Mouse (Mus musculus) CH12.LX (cell line): Measurements from ENCODE around the gene Immt. TPM values are rescaled to one million over a fixed set of nuclear protein-coding genes. Genes with fewer than 3 reads are reported as not detected.
"Not testable (repeated sequence)": the region's sequence is repeated elsewhere in the genome, so short reads cannot be mapped to it uniquely, and the experiment has no call there.

Source experiments
- DNase-seq: peaks from one replicate; pipeline ENCODE4 v3.0.0-alpha.2; 2013; ENCODE audit errors: extremely low read depth
- H3K27ac ChIP-seq: 2 replicates; pipeline ENCODE4 v1.5.1; 2012; ENCODE audit warnings: low read depth, mild to moderate bottlenecking, control low read depth, moderate library complexity; ENCODE audit not compliant: insufficient read depth
- H3K27me3 ChIP-seq: replicated peaks from 2 replicates; pipeline ENCODE3; 2012; ENCODE audit warnings: inconsistent platforms
- H3K36me3 ChIP-seq, 2 experiments: replicated peaks in 1 of 2; 2 replicates each; pipeline versions ENCODE3 to v1.6.1; 2012; ENCODE audit warnings: inconsistent platforms in 1 of 2, low read length in 1 of 2, mild to moderate bottlenecking in 1 of 2, mixed read lengths in 1 of 2, moderate library complexity in 1 of 2; ENCODE audit not compliant: control insufficient read depth in 1 of 2, insufficient read depth in 1 of 2
- H3K4me1 ChIP-seq, 2 experiments: 2 replicates each; pipeline ENCODE4 v1.6.1; 2012; ENCODE audit warnings: inconsistent platforms in 1 of 2, moderate library complexity in 1 of 2; ENCODE audit not compliant: insufficient read depth in 2 of 2, control insufficient read depth in 1 of 2
- H3K4me2 ChIP-seq: 2 replicates; pipeline ENCODE4 v1.6.1; 2012; ENCODE audit warnings: low read depth, mild to moderate bottlenecking, control low read depth; ENCODE audit not compliant: poor library complexity, insufficient read depth, severe bottlenecking
- H3K4me3 ChIP-seq, 3 experiments: fragments of 150-350 bp in 1 of 3; sonication (generic) in 1 of 3; replicated peaks in 1 of 3; 2 replicates each; pipeline versions ENCODE3 to v1.5.1; 2011 to 2012; ENCODE audit warnings: low read depth in 2 of 3, low read length in 2 of 3, mild to moderate bottlenecking in 2 of 3, moderate library complexity in 2 of 3, control low read depth in 1 of 3, improper control_type of control experiment in 1 of 3, inconsistent platforms in 1 of 3, mixed read lengths in 1 of 3; ENCODE audit not compliant: poor library complexity in 1 of 3
- H3K79me2 ChIP-seq: replicated peaks from 2 replicates; pipeline ENCODE4 v1.6.1; 2012; ENCODE audit warnings: mild to moderate bottlenecking, moderate library complexity; ENCODE audit not compliant: control insufficient read depth, poor library complexity, insufficient read depth, severe bottlenecking; ENCODE audit errors: extremely low read depth
- H3K9ac ChIP-seq: 2 replicates; pipeline ENCODE4 v1.6.1; 2012; ENCODE audit warnings: low read depth, mild to moderate bottlenecking, control low read depth, moderate library complexity; ENCODE audit not compliant: insufficient read depth
- H3K9me3 ChIP-seq: replicated peaks from 2 replicates; pipeline ENCODE3; 2012; ENCODE audit warnings: low read length, inconsistent platforms, mixed read lengths
- CHD1 ChIP-seq: IDR thresholded peaks from 2 replicates; pipeline ENCODE4 v1.6.1; 2012; ENCODE audit warnings: low read depth, low read length, improper control_type of control experiment, inconsistent platforms
- CTCF ChIP-seq, 2 experiments: IDR thresholded peaks in 1 of 2; conservative IDR thresholded peaks in 1 of 2; 2 replicates each; pipeline ENCODE4 v1.5.1; 2011 to 2012; ENCODE audit warnings: low read depth in 2 of 2, low read length in 2 of 2, improper control_type of control experiment in 1 of 2, inconsistent platforms in 1 of 2, mild to moderate bottlenecking in 1 of 2, moderate library complexity in 1 of 2
- ETS1 ChIP-seq: conservative IDR thresholded peaks from 2 replicates; pipeline ENCODE4 v1.6.1; 2012; ENCODE audit warnings: low read depth, mild to moderate bottlenecking, inconsistent platforms, low read length, improper control_type of control experiment, moderate library complexity
- GABPA ChIP-seq: IDR thresholded peaks from 2 replicates; pipeline ENCODE4 v1.6.1; 2012; ENCODE audit warnings: low read depth, low read length, improper control_type of control experiment, inconsistent platforms; ENCODE audit not compliant: insufficient replicate concordance
- HCFC1 ChIP-seq: IDR thresholded peaks from 2 replicates; pipeline ENCODE4 v1.6.1; 2012; ENCODE audit warnings: low read depth, mild to moderate bottlenecking, inconsistent platforms, low read length, improper control_type of control experiment
- MAZ ChIP-seq: IDR thresholded peaks from 2 replicates; pipeline ENCODE4 v1.6.1; 2012; ENCODE audit warnings: low read depth, mild to moderate bottlenecking, inconsistent platforms, low read length, improper control_type of control experiment, moderate library complexity
- MXI1 ChIP-seq: IDR thresholded peaks from 2 replicates; pipeline ENCODE4 v1.6.1; 2011; ENCODE audit warnings: mild to moderate bottlenecking, low read depth, low read length, improper control_type of control experiment
- MYC ChIP-seq: IDR thresholded peaks from 2 replicates; pipeline ENCODE4 v1.6.1; 2011; ENCODE audit warnings: low read depth, mild to moderate bottlenecking, improper control_type of control experiment, low read length
- RAD21 ChIP-seq: IDR thresholded peaks from 2 replicates; pipeline ENCODE4 v1.6.1; 2011; ENCODE audit warnings: low read depth, mild to moderate bottlenecking, low read length, improper control_type of control experiment, moderate library complexity
- TCF12 ChIP-seq: IDR thresholded peaks from 2 replicates; pipeline ENCODE4 v1.6.1; 2014; ENCODE audit warnings: low read depth, mild to moderate bottlenecking, inconsistent platforms, low read length, improper control_type of control experiment
- UBTF ChIP-seq: IDR thresholded peaks from 2 replicates; pipeline ENCODE4 v1.6.1; 2012; ENCODE audit warnings: low read depth, mild to moderate bottlenecking, inconsistent platforms, low read length, improper control_type of control experiment, moderate library complexity
- USF2 ChIP-seq: conservative IDR thresholded peaks from 2 replicates; pipeline ENCODE4 v1.6.1; 2011; ENCODE audit warnings: low read depth, low read length, improper control_type of control experiment
- dilution Hi-C: fragments of 300-500 bp; cut with MboI; formaldehyde crosslinking; loops from 2 replicates; pipeline ENCODE4 v1.14.3; 2020; ENCODE audit warnings: low sequenced_read_pairs; ENCODE audit not compliant: extremely low pct_unique_long_range_greater_than_20kb, extremely low pct_ligation_motif_present
- in situ Hi-C: fragments of 300-500 bp; cut with MboI; formaldehyde crosslinking; loops from 3 replicates; pipeline ENCODE4 v1.14.3; 2019; ENCODE audit warnings: low sequenced_read_pairs, low pct_ligation_motif_present, low pct_unique_long_range_greater_than_20kb, mixed read lengths
- polyA plus RNA-seq: library from polyadenylated mRNA; unstranded; fragments of >175 nt; gene quantifications from 2 replicates; pipeline ENCODE4 v1.2.1, GENCODE M21; 2012; ENCODE audit warnings: low read depth; ENCODE audit not compliant: insufficient read length
- total RNA-seq, 2 experiments: library from RNA; depleted of rRNA; stranded (reverse); fragments of 300-350 nt in 1 of 2; fragments of >200 nt in 1 of 2; gene quantifications; 2 replicates each; pipeline ENCODE4 v1.2.3; 2012 to 2014

Immt gene
- total and polyA plus RNA-seq, 3 experiments: 97.5 to 161 (median 156) TPM

DNA sequence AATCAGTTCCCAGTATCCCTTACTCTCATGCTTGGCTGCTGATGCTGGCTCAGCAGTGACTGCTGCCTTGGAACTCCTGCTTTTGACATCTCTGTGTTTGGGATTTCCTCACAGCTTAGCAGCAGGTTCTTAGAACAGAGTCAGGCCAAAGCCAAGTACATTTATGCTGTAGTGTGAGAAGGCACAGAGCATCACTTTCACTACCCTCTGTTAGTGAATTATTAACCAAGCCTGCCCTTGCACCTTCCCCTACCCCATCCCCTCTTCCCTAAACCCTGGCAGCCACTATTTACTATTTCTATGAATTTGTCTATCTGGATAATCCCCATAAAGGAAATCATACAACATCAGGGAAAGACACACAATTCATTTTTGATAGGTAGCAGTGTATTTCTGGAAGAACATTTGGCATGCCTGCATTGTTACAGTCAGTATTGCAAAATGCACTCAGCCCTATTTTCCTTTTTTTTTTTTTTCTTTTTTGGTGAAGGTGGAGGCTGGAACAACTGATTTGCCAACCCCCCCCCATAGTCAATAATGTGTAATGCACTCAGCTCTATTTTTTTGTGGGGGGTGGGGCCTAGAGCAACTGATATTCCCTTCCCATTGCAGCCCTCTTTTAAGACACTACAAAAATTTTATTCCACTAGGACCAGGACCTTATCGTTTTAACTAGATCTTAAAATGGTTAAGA lies 9.6 kb downstream of the Immt start:
- Histone ChIP-seq H3K4me1 (no peaks in the 10 kb centered on the region; a peak in 1 of 4 replicates), H3K27ac (no peak overlapping the region), H3K9ac (no peak overlapping the region), H3K9me3 (no peaks in the 10 kb centered on the region), H3K4me2 (no peak overlapping the region), H3K36me3 (peaks cover 0 to 51% of the 10 kb centered on the region in 2 experiments), H3K27me3 (no peaks in the 10 kb centered on the region), H3K79me2 (peaks cover 40% of the 10 kb centered on the region), H3K4me3 (no peak overlapping the region)
- no peak for TF ChIP-seq GABPA
- DNase-seq: no peak
- in situ Hi-C loops: no loop called here
- dilution Hi-C loops: no loop called here

DNA sequence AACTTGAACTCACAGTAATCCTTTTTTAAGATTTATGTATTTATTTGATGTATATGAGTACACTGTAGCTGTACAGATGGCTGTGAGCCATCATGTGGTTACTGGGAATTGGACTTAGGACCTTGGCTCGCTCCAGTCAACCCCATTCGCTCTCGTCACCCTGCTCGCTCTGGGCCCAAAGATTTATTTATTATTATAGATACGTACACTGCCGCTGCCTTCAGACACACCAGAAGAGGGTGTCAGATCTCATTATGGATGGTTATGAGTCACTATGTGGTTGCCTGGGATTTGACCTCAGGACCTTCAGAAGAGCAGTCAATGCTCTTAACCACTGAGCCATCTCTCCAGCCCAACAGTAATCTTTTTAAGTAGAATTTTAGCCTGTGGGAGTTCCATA lies 15.8 kb downstream of the Immt start:
- H3K9ac ChIP-seq, dilution Hi-C loops, H3K4me1 ChIP-seq, in situ Hi-C loops, H3K27me3 ChIP-seq, H3K9me3 ChIP-seq, H3K4me3 ChIP-seq, H3K27ac ChIP-seq, DNase-seq, H3K4me2 ChIP-seq: not testable (repeated sequence)
- peaks cover 14 to 61% of the 10 kb centered on the region in 2 experiments for H3K36me3 ChIP-seq
- peaks cover 15% of the 10 kb centered on the region; the same call in 1 of the 2 replicates for H3K79me2 ChIP-seq

DNA sequence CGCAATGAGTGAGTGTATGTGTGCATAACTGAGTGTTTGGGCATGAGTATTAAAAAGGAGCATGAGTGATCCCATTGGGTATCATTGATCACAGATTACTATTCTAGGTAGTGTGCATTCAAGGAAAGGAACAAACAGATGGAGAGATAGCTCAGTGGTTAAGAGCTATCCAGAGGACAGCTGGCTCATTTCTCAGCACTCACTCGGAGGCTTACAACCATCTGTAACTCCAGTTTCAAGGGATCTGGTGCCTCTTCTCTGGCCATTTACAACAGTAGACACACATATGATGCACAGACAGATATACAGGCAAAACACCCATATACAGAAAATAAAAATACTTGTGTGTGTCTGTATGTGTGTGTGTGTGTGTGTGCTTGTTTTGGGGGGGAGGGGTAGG lies 36.6 kb downstream of the Immt start:
- Histone ChIP-seq H3K4me3 (no peak overlapping the region), H3K36me3 (peaks cover 58 to 82% of the 10 kb centered on the region in 2 experiments), H3K79me2 (no peaks in the 10 kb centered on the region), H3K9ac (no peak overlapping the region), H3K27me3 (no peaks in the 10 kb centered on the region), H3K27ac (no peak overlapping the region), H3K9me3 (peaks cover 5% of the 10 kb centered on the region), H3K4me2 (no peak overlapping the region), H3K4me1 (no peaks in the 10 kb centered on the region)
- dilution Hi-C loops: no loop called here
- DNase-seq: no peak
- TF ChIP-seq MXI1: no peak
- no peak for TF ChIP-seq RAD21
- no peak for TF ChIP-seq TCF12
- TF ChIP-seq CHD1: no peak
- no peak for TF ChIP-seq USF2
- no peak for TF ChIP-seq CTCF (conservative IDR thresholded peaks at IDR 0.05 in 1 of 2, IDR thresholded peaks at IDR 0.05 in 1 of 2; ENCODE audit: low read depth in 2 of 2, low read length in 2 of 2)
- TF ChIP-seq MAZ: no peak
- TF ChIP-seq ETS1: no peak
- no peak for TF ChIP-seq HCFC1
- TF ChIP-seq UBTF: no peak
- no peak for TF ChIP-seq MYC
- in situ Hi-C loops: no loop called here
